Mouse (Mus musculus): ENCODE measurements around the gene Aldh3b2.

- no peak for TF ChIP-seq CTCF (conservative IDR thresholded peaks at IDR 0.05; ENCODE audit: low read length)
- TF ChIP-seq NANOG (IDR thresholded peaks at IDR 0.05; ENCODE audit: borderline replicate concordance, low read length) = no peak
- TF ChIP-seq POU5F1 (IDR thresholded peaks at IDR 0.05; ENCODE audit: borderline replicate concordance, low read length) = no peak
Measured at GRCm38 (mm10) chr19:4017921-4018587, 45.9 kb downstream of the Aldh3b2 start.

Measured in E14TG2a.4 (cell line).